Comparison of ENCODE assay signal across 8 mouse cellular contexts in genomic region chr14:73098677-73099387, GRCm38 (mm10). TPM values are rescaled to one million over a fixed set of nuclear protein-coding genes. Genes with fewer than 3 reads are reported as not detected.
DNase-seq lines count a peak whose midpoint lies in the region; ATAC-seq and TF ChIP-seq lines count a peak whose summit lies in the region.

No protein-coding gene starts in this region.

- H3K9ac ChIP-seq in hindbrain, embryonic 14.5 days, result no peak overlapping the region
- no peak overlapping the region for H3K9ac ChIP-seq in stomach, postnatal 0 days (ENCODE audit: low read length)

- WGBS in hindbrain, embryonic 14.5 days, result 49% methylated on average over 10 of the region's 10 CpGs
- WGBS in stomach, postnatal 0 days, result 35% methylated on average over 10 of the region's 10 CpGs

- H3K4me3 ChIP-seq in hindbrain, embryonic 14.5 days (replicated peaks; ENCODE audit: low read length), result no peak overlapping the region
- H3K4me3 ChIP-seq in stomach, postnatal 0 days (ENCODE audit: low read depth, low read length), result no peak overlapping the region

- no peaks in the 10 kb centered on the region for H3K9me3 ChIP-seq in hindbrain, embryonic 14.5 days (ENCODE audit: control insufficient read depth, low read length)
- H3K9me3 ChIP-seq in stomach, postnatal 0 days (ENCODE audit: control insufficient read depth, low read length), result no peaks in the 10 kb centered on the region

- no peak for TF ChIP-seq EP300 in stomach, postnatal 0 days (optimal IDR thresholded peaks at IDR 0.05)

- no peak for ATAC-seq in hindbrain, embryonic 14.5 days (ENCODE audit: low FRiP score)
- peak; percentile 80 for ATAC-seq in megakaryocyte-erythroid progenitor cell, adult 5-6 weeks (replicated peaks; ENCODE audit: low FRiP score, low TSS enrichment, poor library complexity, severe bottlenecking)
- ATAC-seq in stomach, postnatal 0 days (ENCODE audit: low FRiP score, low TSS enrichment), result no peak

- H3K27me3 ChIP-seq in hindbrain, embryonic 14.5 days (ENCODE audit: control insufficient read depth, insufficient read depth, low read length), result no peaks in the 10 kb centered on the region
- H3K27me3 ChIP-seq in stomach, postnatal 0 days (ENCODE audit: control insufficient read depth, insufficient read depth, low read length), result no peaks in the 10 kb centered on the region; the same call in 1 of the 2 replicates

- H3K4me1 ChIP-seq in hindbrain, embryonic 14.5 days (replicated peaks; ENCODE audit: control insufficient read depth, insufficient read depth, low read length), result no peaks in the 10 kb centered on the region
- H3K4me1 ChIP-seq in stomach, postnatal 0 days (replicated peaks; ENCODE audit: control insufficient read depth, insufficient read depth), result no peaks in the 10 kb centered on the region

- peak; percentile 43 to 83 for DNase-seq in adrenal gland, adult (ENCODE audit: inconsistent age in 2 of 2, low spot score in 1 of 2)
- DNase-seq in adrenal gland, postnatal 4 days (ENCODE audit: low spot score in 2 of 2), result no peak
- peak; percentile 31 to 34 for DNase-seq in left cerebral cortex, postnatal 25 days (ENCODE audit: low spot score in 2 of 2)
- no peak for DNase-seq in left cerebral cortex, adult 8-10 months (ENCODE audit: low spot score in 2 of 2)
- DNase-seq in brain, embryonic 18.5 days (ENCODE audit: low read depth, low spot score), result peak; percentile 26
- peak; percentile 82 for DNase-seq in hindbrain, embryonic 14.5 days (ENCODE audit: low spot score)
- peak; percentile 69 for DNase-seq in stomach, postnatal 0 days (ENCODE audit: low spot score)

- no peaks in the 10 kb centered on the region for H3K36me3 ChIP-seq in hindbrain, embryonic 14.5 days (replicated peaks; ENCODE audit: control insufficient read depth, insufficient read depth)
- H3K36me3 ChIP-seq in stomach, postnatal 0 days (ENCODE audit: control insufficient read depth, insufficient read depth, low read length), result no peaks in the 10 kb centered on the region

- no peak overlapping the region for H3K4me2 ChIP-seq in hindbrain, embryonic 14.5 days (replicated peaks)
- H3K4me2 ChIP-seq in stomach, postnatal 0 days (replicated peaks; ENCODE audit: low read depth), result no peak overlapping the region

- intact Hi-C loops in left cerebral cortex, postnatal 25 days (cut with DNase I), result loop anchor here (5.0 to 10.0 kb wide), 2 partner anchors 524 to 722 kb away; no protein-coding TSS in a partner anchor

- no peak overlapping the region for H3K27ac ChIP-seq in hindbrain, embryonic 14.5 days
- H3K27ac ChIP-seq in stomach, postnatal 0 days (replicated peaks), result no peak overlapping the region

- TF ChIP-seq CTCF in stomach, postnatal 0 days (IDR thresholded peaks at IDR 0.05; ENCODE audit: low read depth), result peak; percentile 88

RNA-seq across cellular contexts. Expression of gene Rcbtb2, which starts 24.0 kb away (rescaled TPM):
- total RNA-seq in adrenal gland, postnatal 4 days (2021), result 10 to 100 TPM; 47.0 to 48.8 TPM
- total RNA-seq in left cerebral cortex, postnatal 25 days (2021), result 10 to 100 TPM; 17.3 TPM
- total RNA-seq in left cerebral cortex, adult 8-10 months (2022), result 10 to 100 TPM; 19.7 to 25.8 (median 23.6) TPM
- 64.0 and 77.0 TPM in 2 replicates for polyA plus RNA-seq in hindbrain, embryonic 14.5 days (2014; fragmentation: Nextera tagmentation; extraction: Ambion mirVana)
- total RNA-seq in megakaryocyte-erythroid progenitor cell, adult 5-6 weeks (2014; fragmentation: Nextera tagmentation), result 16.7 and 26.2 TPM in 2 replicates
- 20.5 and 33.5 TPM in 2 replicates for total RNA-seq in megakaryocyte-erythroid progenitor cell, adult 5-6 weeks (2017)
- polyA plus RNA-seq in stomach, postnatal 0 days (2015; fragmentation: Nextera tagmentation; extraction: Ambion mirVana), result 42.7 and 44.0 TPM in 2 replicates

RNA-seq across cellular contexts. Expression of gene Cysltr2, which starts 49.9 kb away (rescaled TPM):
- total RNA-seq in adrenal gland, postnatal 4 days (2021), result 1 to 10 TPM in 1 of 2 experiments, under 1 TPM in 1; 0.78 to 1.2 TPM
- 1 to 10 TPM in 1 of 2 experiments, under 1 TPM in 1; 0.71 to 1.8 TPM for total RNA-seq in left cerebral cortex, postnatal 25 days (2021)
- 1 to 10 TPM in 1 of 4 experiments, under 1 TPM in 1, not detected in 2; 0.52 to 1.2 TPM for total RNA-seq in left cerebral cortex, adult 8-10 months (2022)
- polyA plus RNA-seq in hindbrain, embryonic 14.5 days (2014; fragmentation: Nextera tagmentation; extraction: Ambion mirVana), result not detected in 2 replicates
- 4.1 and 5.6 TPM in 2 replicates for total RNA-seq in megakaryocyte-erythroid progenitor cell, adult 5-6 weeks (2014; fragmentation: Nextera tagmentation)
- 5.8 and 8.6 TPM in 2 replicates for total RNA-seq in megakaryocyte-erythroid progenitor cell, adult 5-6 weeks (2017)
- 0.10 and 0.22 TPM in 2 replicates for polyA plus RNA-seq in stomach, postnatal 0 days (2015; fragmentation: Nextera tagmentation; extraction: Ambion mirVana)

Comparison
In these comparisons a context has a peak if more than half of its experiments do, and no peak if none do; other contexts are left out.
1. DNase-seq: peak in adrenal gland, adult (2 of 2), left cerebral cortex, postnatal 25 days (2 of 2), brain, embryonic 18.5 days (single experiment), hindbrain, embryonic 14.5 days (single experiment) and stomach, postnatal 0 days (single experiment); none in adrenal gland, postnatal 4 days (0 of 2) and left cerebral cortex, adult 8-10 months (0 of 2).